Mouse (Mus musculus) gonadal fat pad, adult 2 months (tissue): Measurements from ENCODE around the gene Procr. TPM values are rescaled to one million over a fixed set of nuclear protein-coding genes. Genes with fewer than 3 reads are reported as not detected.

Source experiments
- DNase-seq: peaks from one replicate; pipeline ENCODE4 v3.0.0-alpha.2; 2012; ENCODE audit warnings: low read depth
- polyA plus RNA-seq: library from polyadenylated mRNA; depleted of rRNA; stranded (reverse); fragments of >200 nt; gene quantifications from 2 replicates; pipeline ENCODE4 v1.2.3, GENCODE M21; 2012

The Procr gene
- polyA plus RNA-seq, 1 experiment: 11.9 TPM

DNA sequence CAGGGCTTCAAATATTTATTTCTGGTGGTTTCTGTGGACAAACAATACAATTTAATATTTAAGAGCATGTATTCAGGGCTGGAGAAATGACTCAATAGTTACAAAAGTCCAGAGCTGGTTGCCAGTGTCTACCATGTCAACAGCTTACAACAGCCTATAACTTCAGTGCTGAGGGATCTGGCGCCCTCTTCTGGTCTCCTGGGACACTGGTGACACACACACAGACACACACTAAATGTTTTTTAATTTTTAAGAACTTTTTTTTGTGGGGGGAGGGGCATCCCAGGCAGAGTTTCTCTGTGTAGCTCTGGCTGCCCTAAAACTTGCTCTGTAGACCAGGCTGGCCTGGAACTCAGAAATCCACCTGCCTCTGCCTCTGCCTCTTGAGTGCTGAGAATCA, 4.8 kb downstream of the Procr start:
- no peak for DNase-seq

DNA sequence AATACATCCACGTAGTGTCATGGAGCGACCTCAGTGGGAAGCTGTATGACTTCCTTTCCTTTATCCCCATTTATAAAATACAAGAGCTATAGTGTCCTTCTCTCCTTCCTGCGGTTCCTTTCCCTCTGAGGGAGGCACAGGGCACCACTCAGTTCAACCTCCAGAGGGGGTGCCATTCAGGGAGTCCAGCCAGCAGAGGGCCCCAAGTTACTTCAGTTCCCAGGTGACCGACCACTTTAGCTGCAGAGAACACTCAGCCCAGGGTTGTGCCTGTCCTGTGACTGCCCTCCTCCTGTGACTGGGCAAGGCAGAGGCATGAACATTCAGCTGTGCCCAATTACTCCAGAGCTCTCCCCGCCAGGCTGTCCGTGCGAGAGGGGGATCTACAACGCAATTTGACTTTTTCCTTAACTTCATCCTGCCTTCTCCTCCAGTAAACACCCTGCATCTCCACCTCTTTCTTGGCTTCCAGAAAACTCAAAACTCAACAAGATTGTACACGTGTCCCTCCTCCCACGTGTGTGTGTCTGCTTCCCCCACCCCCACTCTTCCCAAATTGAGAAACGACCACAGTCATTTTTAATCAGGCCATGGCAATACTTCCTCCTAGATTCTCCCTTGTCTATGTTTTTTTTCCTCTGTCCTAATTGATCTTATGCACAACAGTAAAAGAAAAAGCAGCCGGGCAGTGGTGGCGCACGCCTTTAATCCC, 6.1 kb downstream of the Procr start:
- DNase-seq: no peak

DNA sequence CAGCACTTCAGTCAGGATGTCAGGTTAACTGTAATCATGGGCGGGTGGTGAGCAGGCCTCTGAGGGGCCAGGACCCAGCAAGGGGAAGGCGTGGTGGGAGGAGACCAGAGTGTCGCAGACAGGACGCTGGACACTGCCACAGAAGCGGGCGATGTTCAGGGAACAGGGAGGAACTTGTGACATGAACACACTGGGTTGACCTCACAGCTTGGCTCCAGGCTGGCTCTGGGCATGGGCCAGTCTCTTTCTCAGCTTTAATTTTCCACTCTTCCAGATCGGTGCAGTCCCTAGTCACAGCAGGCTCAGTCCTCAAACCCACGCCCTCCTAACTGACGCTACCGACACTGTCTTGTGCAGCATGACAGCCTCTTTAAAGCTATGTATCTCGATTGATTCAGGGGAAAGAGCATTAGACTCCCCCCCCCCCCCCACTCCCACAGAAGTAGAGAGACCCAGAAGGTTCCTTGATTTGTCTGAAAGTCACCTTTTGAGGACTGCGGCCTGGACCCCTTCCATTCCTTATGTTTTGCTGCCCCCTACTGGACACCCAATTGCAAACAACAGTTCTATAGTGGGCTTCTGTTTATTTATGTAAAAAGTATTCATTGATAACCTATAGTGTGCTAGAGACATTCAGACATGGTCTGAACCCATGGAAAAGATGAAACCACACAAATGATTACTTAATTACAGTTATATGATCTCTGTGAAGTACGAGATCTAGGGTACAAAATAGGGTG, 13.9 kb downstream of the Procr start:
- DNase-seq: no peak

DNA sequence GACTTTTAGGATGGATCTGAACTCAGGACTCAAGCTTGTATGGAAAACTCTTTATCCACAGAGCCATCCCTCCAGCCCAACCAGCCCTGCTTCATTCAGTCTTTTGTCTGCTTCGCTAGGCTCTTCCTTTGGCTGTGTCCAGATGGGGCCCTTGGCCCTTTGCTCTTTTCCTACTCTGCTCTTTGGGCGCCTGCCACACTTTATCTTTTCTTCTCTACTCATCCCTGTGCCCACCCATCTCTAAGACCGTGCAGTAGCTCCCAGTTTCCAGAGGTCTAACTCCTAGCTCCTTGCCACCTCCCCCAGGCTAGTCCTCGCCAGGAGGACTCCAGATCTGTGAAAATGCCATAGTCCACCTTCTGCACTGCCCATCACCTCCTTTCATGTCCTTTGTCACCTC, 22.7 kb downstream of the Procr start:
- no peak for DNase-seq

DNA sequence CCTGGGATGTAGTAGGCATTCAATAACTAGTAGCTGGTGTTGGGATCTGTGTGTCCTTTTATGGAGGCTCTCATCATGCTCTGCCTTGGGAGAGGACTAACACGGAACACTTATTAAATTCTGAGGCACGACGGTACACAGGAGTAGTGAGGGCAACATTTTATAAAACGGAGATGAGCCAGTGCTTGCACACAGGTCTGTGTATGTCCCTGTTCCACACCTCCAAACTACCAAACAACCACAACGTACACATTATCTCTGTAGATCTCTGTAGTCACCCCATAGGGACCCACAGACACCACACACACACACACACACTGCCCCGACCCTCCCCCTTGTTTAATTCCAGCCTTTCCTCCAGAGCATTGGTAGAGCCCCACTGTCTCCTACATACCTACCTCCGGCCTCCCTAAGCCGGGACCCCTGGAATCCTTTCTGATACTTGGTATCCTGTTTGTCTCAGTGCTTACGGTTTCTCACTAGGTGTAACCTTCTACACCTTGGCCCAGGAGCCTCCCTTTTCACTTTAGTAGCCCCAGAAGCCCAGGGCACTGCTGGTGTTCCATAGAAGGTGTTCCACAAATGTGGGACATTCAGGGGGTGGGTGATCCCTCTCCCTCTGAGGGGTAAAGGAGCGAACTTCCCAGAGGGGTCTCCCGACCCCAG, 23.5 kb downstream of the Procr start:
- DNase-seq: no peak

DNA sequence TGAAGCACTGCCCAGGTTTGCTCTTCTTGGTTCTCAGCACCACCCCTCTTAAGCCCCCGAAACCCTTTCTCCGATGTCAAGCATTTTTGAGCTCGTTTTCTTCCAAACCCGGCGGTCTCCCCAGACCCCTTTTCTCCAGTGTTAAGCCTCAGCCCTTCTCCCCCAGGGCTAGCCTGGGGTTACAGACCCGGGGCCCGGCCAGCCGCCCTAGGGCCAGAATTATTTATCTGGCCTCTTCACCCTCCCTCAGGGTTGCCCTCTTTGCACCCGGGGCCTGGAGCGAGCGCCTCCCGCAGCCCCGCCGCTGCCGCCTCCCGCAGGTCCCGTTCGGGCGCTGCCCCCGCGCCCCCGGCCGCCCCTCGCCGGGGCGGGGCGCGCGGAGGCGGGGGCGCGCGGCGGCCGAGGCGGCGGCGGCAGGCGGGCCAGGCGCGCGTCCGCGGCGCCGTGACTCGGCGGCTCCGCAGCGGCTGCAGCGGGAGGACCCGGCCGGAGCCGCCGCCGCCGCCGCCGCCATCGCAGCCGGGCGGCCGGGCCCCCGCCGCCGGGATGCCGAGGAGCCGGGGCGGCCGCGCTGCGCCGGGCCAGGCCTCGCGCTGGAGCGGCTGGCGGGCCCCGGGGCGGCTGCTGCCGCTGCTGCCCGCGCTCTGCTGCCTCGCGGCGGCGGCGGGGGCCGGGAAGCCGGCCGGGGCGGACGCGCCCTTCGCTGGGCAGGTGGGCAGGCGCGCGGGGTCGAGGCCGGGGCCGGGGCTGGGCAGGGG, 24.2 kb downstream of the Procr start, which contains the start of gene Mmp24:
Gene Mmp24, plus strand, starts transcription at position 416 of the 758 bp plus-strand sequence.
- DNase-seq: no peak

DNA sequence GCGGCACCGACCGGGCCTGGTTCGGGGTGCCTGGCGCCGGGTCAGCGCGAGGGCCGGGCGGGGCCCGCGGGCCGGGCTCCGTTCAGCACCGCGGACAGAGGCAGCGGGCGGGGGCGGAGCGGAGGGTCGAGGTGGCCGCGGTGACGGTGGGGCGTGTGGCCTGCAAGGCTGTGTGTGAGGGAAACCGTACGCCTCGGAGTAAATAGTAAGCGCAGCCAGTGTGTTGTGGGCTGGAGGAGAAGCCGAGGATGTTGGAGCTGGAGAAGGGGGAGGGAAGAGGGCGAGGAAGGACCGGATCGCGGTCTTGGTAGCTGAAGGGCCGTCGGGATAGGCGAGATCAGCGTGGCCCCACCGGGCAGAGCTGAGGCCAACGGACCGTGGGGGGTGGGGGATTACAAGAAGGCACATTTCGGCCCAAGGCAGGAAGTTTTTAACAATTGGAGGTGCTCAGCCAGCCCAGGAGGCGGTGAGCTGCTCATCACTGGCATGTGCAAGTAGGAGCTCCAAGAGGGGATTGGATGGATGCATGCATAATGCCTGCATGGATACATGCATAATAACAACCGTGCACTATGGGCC, 24.9 kb downstream of the Procr start:
- no peak for DNase-seq

DNA sequence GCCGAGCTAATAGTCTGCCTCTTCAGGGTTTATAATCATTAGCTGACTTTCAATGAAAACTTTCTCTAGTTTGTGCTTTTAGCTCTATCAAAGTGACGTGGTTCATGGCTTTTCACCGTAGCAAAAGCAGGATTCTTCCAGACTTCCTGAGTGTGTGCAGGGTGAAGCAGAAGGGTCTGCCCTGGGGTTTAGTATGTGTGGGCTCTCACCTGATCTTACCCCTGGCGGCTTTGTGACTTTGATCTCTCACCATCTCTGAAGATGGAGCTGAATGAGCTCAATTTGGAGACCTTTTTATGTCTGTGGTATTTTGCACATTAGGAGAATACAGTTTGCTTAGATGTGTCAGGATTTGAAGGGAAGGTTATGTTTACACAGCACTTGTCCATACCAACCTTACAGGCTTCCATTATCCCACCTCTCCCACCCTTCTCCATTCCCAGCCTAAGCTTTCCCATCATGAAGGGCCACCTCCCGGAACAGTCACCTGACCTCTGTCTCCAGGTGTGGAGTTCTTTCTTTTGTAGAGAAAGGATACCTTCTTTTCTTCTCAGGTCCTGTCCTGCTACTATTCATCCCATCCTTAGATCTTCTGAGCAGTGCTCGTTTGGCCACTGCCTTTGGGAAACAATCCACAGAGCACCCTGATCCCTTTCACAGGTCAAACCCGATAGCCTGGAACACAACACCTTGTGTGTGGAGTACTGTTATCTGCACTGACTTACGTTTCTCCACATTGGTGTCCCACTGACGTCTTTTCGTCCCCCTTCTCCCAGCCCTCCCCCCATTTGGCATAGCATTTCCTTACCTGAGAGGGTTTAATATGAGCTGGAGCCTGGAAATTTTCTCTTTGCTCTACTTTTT, 26.1 kb downstream of the Procr start:
- DNase-seq: no peak

DNA sequence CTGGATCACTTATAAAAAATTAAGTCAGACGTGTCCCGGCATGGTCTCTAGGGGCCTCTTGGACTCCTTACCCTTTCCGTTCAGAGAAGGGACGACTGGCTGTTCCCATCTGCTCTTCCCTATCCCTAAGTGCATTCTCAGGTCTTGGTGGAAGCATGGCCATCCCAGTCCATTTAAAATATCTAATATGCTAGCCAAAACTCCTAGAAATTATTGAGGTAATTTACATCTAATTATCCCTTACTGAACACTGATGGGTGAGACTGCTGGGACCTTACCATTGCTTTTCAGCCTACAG, 26.7 kb downstream of the Procr start:
- DNase-seq: no peak

DNA sequence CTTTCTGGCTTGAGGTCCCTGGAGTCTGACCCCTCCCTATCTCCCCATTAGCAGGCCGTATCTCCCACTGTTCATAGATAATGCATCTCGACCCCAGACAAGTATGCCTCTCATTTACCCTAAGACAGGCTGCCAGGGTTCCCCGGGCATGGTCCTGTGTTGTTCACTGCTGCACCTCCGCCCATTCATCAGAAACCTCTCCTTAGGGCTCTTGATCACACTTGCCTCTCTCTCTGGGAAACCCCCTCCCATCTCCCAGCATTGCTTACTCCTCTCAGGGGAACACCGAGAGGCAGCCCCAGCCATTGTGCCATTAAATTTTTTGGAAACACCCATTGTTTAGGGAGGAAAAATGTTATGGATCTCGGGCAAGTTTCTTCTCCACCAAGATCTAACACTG, 27.1 kb downstream of the Procr start:
- DNase-seq: no peak

DNA sequence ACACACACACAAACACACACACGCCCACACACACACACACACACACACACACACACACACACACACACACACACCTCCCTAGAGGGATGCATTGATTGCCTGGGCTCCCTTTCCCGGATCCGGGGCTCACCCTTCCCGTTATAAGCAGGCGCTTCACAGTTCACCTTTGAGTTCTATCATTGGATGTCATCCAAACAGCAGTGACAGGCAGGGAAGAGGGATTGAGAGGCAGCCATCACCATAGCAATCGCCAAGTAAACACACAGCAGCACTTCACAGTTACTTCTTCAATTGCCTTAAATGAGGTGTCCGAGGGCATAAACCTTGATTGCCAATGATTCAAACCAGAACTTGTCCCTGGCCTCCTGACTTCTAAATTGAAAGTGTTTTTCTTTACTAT, 28.1 kb downstream of the Procr start:
- no peak for DNase-seq

DNA sequence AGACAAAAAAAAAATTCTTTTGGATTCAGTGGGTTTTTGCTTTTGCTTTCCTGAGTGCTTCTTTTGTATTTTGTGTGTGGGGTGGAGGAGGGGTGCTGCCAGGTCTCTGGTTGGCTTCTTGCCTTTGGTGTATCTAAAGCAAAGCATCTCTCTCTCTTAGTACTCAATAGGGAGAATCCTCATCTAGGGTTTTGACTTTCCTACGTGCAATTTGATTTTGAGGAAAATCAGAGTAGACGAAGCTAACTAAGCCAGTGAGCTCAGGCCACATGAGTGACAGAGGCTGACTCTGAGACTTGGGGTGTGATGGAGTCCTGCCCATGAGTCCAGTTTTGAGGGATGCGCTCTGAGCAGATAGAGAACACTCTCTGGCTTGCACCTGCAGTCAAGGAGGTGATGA, 28.6 kb downstream of the Procr start:
- DNase-seq: no peak

DNA sequence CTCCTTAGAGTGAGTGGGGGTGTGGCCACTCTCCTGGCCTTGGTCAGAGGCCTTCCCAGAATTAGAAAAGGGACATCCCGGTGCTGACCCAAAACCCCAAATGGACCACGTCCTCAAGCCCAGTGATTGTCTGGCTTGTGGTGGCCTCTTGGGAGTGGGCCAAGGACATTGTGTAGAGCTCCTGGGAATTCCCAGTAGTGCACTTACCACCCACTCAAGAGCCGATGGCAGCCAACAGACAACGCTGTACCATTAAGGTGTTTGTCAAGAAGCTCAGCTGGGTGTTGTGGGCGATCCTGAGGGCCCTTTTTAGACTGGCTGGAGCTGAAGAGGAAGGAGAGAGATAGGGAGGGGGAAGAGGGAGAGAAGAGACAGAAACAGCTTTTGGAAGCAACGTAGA, 33.6 kb downstream of the Procr start:
- DNase-seq: no peak

DNA sequence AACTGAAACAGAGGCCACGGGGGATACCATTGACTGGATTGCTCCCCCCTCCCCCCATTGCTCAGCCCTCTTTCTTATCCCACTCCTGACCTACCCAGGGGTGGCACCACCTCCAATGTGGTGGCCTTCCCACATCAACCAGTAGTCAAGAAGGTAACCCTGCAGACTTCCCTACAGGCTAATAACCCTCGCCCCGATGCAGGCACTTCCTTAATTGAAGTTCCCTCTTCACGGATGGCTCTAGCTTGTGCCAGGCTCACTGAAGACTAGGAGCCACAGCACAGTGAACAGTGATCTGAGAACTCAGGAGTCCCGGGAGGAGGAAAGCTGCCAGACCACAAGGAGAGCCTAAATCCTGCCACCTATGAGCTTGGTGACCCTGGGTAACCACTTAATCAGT, 36.0 kb downstream of the Procr start:
- no peak for DNase-seq

DNA sequence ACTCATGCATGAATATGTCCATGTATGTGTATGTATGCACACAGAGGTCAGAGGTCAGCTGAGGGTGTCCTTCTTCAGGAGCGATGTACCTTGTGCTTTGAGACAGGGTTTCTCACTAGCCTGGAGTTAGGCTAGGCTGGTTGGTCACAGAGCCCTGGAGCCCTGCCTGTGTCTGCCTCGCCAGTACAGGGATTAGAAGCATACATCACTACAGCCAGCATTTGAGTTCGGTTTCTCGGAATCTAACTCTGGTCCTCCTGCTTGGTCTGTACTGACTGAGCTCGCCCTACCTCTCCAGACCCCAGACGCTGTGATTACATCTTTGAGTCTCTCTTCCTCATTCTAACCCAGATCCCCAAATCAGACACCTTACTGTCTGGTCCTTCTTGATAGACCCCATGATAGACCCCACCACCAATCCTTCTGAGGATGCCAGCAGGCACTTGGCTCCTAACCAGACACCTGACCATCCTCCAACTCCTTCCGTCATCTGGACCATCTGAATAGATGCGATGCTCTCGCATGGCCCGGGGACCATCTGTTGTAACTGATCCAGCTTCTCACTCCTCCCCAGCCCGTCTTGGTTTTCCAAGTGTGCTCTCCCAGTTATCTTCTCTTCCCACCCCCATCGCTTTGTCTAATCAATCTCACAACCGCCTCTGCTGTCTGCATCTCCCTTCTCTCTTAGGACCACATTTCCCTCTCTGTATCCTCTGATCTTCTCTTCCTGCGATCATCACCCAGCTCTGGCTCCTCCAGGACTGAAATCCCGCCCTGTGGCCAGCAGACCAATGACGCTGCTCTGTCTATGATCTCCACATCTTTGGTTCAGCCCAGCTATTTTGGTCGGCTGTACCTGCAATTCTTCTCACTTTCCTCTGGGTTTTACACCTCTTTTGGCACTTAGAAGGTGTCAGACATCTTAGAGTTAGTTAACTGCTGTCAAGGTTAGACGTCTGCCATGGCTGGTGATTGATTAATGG, 37.3 kb downstream of the Procr start:
- no peak for DNase-seq

DNA sequence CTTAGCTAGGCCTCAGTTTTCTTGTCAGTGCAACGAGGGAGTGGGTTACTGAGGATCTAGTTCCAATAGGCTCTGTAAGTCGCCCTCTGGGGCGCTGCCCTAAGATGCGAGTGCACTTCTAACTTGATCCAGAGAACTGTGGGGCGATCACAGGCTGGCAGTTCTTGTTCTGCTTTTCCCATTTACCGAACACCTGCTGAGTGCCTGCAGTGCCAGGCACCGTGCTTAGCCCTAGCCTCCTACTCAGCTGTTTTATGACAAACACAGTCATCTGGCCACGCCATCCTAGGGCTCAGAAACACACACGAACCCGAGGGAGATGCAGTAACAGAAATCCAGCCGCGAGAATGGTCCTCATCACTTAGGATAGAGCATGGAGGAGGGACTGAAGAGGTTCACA, 42.0 kb downstream of the Procr start:
- no peak for DNase-seq

DNA sequence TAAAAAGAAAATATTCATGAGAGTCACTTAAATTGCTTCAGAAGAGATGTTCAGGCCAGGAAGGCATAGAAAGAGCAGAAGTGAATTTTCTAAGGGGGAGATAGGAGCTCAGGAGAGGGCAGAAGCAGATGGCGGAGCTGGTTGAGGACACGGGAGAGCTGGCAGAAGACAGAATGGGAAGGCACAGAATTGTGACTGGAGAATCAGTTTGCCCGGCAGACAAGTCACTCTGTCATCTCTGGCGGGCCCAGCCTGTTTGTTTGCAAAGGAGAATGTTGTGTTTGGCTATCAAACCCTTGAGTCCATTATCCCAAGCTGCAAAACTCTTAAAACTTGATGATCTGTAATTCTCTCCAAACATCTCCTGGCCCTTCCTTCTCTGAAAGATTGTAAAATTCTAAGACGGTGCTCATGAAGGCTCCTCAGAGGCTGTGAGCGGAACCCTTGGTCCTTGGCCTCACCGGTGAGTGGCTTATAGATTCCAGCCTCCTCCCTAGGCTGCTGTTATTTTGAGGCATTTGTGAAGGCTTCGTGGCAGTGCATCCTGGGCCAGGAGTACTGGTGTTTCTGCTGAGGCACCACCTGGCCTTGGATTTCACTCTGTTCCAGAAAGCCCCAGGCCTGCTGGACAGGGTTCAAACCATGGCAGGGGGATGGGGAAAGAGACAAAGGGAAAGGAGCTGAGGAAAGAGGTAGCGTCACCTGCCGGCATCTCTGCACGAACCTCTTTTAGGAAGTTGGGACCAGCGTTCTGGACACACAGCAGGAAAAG, 43.9 kb downstream of the Procr start:
- no peak for DNase-seq

DNA sequence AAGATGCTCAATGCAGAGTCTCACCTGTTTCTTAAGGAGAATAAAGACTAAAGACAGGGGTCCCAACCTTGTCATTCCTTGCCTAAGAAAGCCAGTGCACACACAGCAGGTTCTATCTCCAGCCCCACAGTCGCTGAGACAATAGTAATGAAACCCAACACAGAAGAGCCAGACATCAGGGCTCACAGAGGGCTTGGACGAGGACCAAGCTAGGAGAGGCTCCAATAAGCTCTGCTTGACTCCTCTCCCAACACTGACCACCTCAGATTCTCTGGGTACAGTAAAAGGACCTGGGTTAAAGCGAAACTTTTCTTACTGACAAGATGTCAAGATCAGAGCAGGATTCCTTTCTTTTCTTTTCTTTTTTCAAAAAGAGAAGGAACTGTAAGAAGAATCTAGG, 47.7 kb downstream of the Procr start:
- no peak for DNase-seq

DNA sequence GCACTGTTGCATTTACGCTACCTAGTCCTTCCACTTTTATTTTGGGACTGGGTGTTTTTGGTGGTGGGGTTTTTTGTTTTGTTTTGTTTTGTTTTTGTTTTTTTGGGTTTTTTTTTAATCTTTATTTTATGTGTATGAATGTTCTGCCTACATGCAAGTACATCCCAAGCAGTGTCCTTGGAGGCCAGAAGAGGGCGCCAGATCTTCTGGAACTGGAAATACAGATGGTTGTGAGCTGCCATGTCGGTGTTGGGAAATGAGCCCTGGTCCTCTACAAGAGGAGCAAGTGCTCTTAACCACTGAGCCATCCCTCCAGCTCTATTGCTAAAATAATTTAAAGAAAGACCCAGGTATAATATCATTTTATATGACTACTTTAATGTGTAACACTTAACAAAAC, 51.8 kb downstream of the Procr start:
- no peak for DNase-seq
